Mouse (Mus musculus) lung, embryonic 16.5 days (tissue): ENCODE data around the gene Nfib. TPM values are rescaled to one million over a fixed set of nuclear protein-coding genes. Genes with fewer than 3 reads are reported as not detected.

ENCODE experiments used
- ATAC-seq: fragments of 200-750 bp; cut with Nextera tagmentation; 2 replicates; pipeline ENCODE4 v1.8.0; 2017; ENCODE audit warnings: low read depth, mild to moderate bottlenecking, moderate library complexity
- H3K27ac ChIP-seq: fragments of 300-500 bp; sonication (generic); 2 replicates; pipeline ENCODE4 v1.5.1; 2014; ENCODE audit warnings: mild to moderate bottlenecking, control low read depth, low read length
- H3K27me3 ChIP-seq: fragments of 300-500 bp; sonication (generic); 2 replicates; pipeline ENCODE4 v1.6.1; 2014; ENCODE audit warnings: low read depth, low read length, mixed read lengths; ENCODE audit not compliant: control insufficient read depth, insufficient read depth
- H3K36me3 ChIP-seq: fragments of 300-500 bp; sonication (generic); 2 replicates; pipeline ENCODE4 v1.6.1; 2014; ENCODE audit warnings: low read length; ENCODE audit not compliant: control insufficient read depth, insufficient read depth
- H3K4me1 ChIP-seq: fragments of 300-500 bp; sonication (generic); replicated peaks from 2 replicates; pipeline ENCODE4 v1.6.1; 2014; ENCODE audit warnings: low read length, mixed read lengths; ENCODE audit not compliant: control insufficient read depth, insufficient read depth
- H3K4me2 ChIP-seq: fragments of 300-500 bp; sonication (generic); 2 replicates; pipeline ENCODE4 v1.6.1; 2014; ENCODE audit warnings: low read depth, low read length, control low read depth
- H3K4me3 ChIP-seq: fragments of 300-500 bp; sonication (generic); 2 replicates; pipeline ENCODE4 v1.5.1; 2014; ENCODE audit warnings: mild to moderate bottlenecking, low read length, control low read depth
- H3K9ac ChIP-seq: fragments of 300-500 bp; sonication (generic); 2 replicates; pipeline ENCODE4 v1.6.1; 2014; ENCODE audit warnings: low read length, control low read depth
- H3K9me3 ChIP-seq: fragments of 300-500 bp; sonication (generic); 2 replicates; pipeline ENCODE4 v1.6.1; 2016; ENCODE audit warnings: low read length; ENCODE audit not compliant: control insufficient read depth
- WGBS: fragments of 180-500 bp; shearing (Covaris S2); extraction: QIAGEN DNeasy Blood & Tissue Kit; methylation state at CpG from one replicate; pipeline ENCODE4 v1.1.7; 2014; 5-methylcytosine and 5-hydroxymethylcytosine counted together
- polyA plus RNA-seq: library from polyadenylated mRNA; unstranded; fragments of >200 nt; fragmentation: Nextera tagmentation; extraction: Ambion mirVana; gene quantifications from 2 replicates; pipeline ENCODE4 v1.2.1, GENCODE M21; 2015

Nfib gene
- polyA plus RNA-seq, 1 experiment from 2014 or later, result 104 TPM

DNA sequence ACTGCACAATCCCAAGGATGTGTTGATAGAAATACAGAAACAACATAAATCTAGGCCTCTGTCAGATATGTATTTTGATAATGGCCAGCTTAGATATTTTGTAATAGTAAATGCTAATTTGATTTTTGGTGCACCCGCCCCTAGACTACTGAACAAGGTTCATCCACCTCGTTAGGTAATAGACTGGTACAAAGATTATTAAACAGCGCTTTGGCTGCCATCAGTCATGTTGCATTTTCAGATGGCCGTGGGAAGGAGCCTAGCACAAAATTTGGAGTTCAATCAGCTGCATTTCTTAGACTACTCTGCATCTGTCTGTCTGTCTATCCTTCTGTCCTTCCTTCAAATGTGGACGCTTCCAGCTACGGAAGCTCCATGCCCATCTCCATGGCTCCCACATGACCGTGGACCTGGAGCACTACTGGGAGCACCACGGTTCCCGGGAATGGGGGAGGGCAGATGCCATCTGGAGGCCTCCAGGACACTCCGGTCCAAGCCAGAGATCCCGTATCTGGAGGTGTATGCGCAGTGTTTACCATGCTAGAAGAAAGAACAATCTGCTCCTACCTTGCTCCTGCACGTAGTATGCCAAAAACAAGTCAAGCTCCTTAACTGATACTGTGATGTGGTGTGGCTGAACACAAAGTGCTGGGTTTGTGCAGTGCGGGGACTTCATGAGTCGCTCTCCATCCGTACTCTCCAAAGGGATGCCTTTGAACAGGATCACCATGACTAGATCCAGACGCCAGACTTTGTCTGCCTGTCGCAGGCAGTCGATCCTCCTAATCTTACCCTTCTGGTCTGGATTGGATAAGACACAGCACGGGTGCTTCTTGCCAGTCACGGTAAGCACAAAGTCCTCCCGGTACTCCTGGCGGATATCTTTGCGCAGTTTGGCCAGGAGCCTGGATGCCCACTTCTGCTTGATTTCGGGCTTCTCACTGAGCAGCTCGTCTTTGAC is 207.6 kb downstream of the Nfib start:
- H3K4me3 ChIP-seq, result peak overlapping the region; percentile 31
- H3K27ac ChIP-seq, result peak overlapping the region; percentile 23
- peak overlapping the region; percentile 47 for H3K4me2 ChIP-seq
- H3K4me1 ChIP-seq, result peaks cover 39% of the 10 kb centered on the region
- no peaks in the 10 kb centered on the region for H3K9me3 ChIP-seq
- ATAC-seq, result peak; percentile 31
- peak overlapping the region; percentile 4; the same call in 1 of the 2 replicates for H3K9ac ChIP-seq
- no peaks in the 10 kb centered on the region for H3K27me3 ChIP-seq
- H3K36me3 ChIP-seq, result peaks cover 8% of the 10 kb centered on the region; the same call in 1 of the 2 replicates
- 64% methylated on average over 26 of the region's 26 CpGs for WGBS

GRCm38 (mm10) chr4:82497141-82497566 is 208.4 kb downstream of the Nfib start:
- 29% methylated on average over 8 of the region's 8 CpGs for WGBS
- H3K27ac ChIP-seq, result peak overlapping the region; percentile 23
- ATAC-seq, result no peak
- peaks cover 43% of the 10 kb centered on the region for H3K4me1 ChIP-seq
- peak overlapping the region; percentile 31 for H3K4me3 ChIP-seq
- H3K36me3 ChIP-seq, result peaks cover 8% of the 10 kb centered on the region; the same call in 1 of the 2 replicates
- H3K9me3 ChIP-seq, result no peaks in the 10 kb centered on the region
- peak overlapping the region; percentile 53 for H3K9ac ChIP-seq
- no peaks in the 10 kb centered on the region for H3K27me3 ChIP-seq
- H3K4me2 ChIP-seq, result peak overlapping the region; percentile 47

- WGBS, result 39% methylated on average over 5 of the region's 5 CpGs
- peak overlapping the region; percentile 24 for H3K4me3 ChIP-seq
- peaks cover 11% of the 10 kb centered on the region; the same call in 1 of the 2 replicates for H3K36me3 ChIP-seq
These were observed 209.2 kb downstream of the Nfib start for GRCm38 (mm10) chr4:82496383-82496782.

DNA sequence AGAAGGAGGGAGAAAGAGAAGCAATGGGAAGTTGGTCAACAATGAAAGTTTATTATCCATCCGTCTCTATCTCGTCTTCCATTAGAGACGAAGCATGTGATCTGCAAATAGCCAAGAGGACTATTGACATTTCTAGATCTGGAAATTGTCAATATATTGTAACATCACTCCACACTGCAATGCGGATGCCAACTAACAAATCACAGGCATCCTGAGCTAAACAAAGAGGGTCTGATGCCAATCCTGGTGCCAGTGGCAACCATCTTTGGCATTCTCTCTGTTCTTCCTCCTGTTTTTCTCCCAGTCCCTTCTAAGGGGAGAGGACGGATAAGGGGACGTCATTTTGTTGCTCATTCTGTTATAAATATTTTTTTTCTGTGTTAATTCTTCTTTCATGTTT is 209.9 kb downstream of the Nfib start:
- H3K27me3 ChIP-seq, result no peaks in the 10 kb centered on the region
- H3K4me1 ChIP-seq, result peaks cover 38% of the 10 kb centered on the region
- no peak for ATAC-seq
- 73% methylated on average over 6 of the region's 6 CpGs for WGBS
- H3K4me3 ChIP-seq, result no peak overlapping the region
- no peak overlapping the region for H3K4me2 ChIP-seq
- no peaks in the 10 kb centered on the region for H3K9me3 ChIP-seq
- no peak overlapping the region for H3K27ac ChIP-seq
- peaks cover 11% of the 10 kb centered on the region; the same call in 1 of the 2 replicates for H3K36me3 ChIP-seq
- no peak overlapping the region for H3K9ac ChIP-seq

More at GRCm38 (mm10) chr4:82496383-82496782, 209.2 kb downstream of the Nfib start:
- Histone ChIP-seq H3K27me3 (no peaks in the 10 kb centered on the region), H3K4me2 (peak overlapping the region; percentile 47), H3K4me1 (peaks cover 43% of the 10 kb centered on the region), H3K9me3 (no peaks in the 10 kb centered on the region), H3K9ac (0 out of 2 replicates have a peak overlapping the region, but pooled peaks have one; percentile 5), H3K27ac (no peak overlapping the region; the same call in 1 of the 2 replicates)
- no peak for ATAC-seq

- Histone ChIP-seq H3K27ac (no peak overlapping the region), H3K4me1 (peaks cover 40% of the 10 kb centered on the region), H3K4me2 (peak overlapping the region; percentile 17; the same call in 1 of the 2 replicates), H3K36me3 (peaks cover 11% of the 10 kb centered on the region; the same call in 1 of the 2 replicates), H3K27me3 (no peaks in the 10 kb centered on the region), H3K9me3 (no peaks in the 10 kb centered on the region), H3K4me3 (no peak overlapping the region), H3K9ac (no peak overlapping the region)
- ATAC-seq, result no peak
- 82% methylated on average over 10 of the region's 10 CpGs for WGBS
These were observed 210.7 kb downstream of the Nfib start for GRCm38 (mm10) chr4:82494829-82495228.

- no peaks in the 10 kb centered on the region for H3K9me3 ChIP-seq
- H3K36me3 ChIP-seq, result peaks cover 11% of the 10 kb centered on the region; the same call in 1 of the 2 replicates
- 62% methylated on average over 3 of the region's 3 CpGs for WGBS
- no peak overlapping the region for H3K9ac ChIP-seq
- peaks cover 36% of the 10 kb centered on the region for H3K4me1 ChIP-seq
- H3K27me3 ChIP-seq, result no peaks in the 10 kb centered on the region
- H3K4me3 ChIP-seq, result no peak overlapping the region
- H3K27ac ChIP-seq, result no peak overlapping the region
- H3K4me2 ChIP-seq, result no peak overlapping the region
- ATAC-seq, result no peak
These were observed 211.1 kb downstream of the Nfib start for GRCm38 (mm10) chr4:82494424-82494823.

DNA sequence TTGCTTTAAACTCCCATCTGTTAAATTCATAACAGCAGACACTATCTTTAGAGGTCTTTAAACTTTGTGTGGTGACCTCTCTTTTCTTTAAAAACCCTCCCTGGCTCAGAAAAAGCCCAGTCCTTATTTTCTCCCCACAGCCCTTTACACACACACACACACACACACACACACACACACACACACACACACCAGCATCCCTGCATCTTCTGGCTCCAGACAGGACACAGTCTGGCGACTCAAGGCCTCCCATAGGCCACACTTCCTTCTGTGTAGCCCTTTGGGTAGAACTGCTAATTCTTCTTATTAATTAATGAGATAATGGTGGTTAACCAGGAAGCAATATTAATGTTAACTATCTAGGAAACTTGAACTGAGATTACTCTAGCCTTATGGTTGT is 211.7 kb downstream of the Nfib start:
- 50% methylated on average over 1 of the region's 1 CpGs for WGBS
- Histone ChIP-seq H3K4me1 (peaks cover 32% of the 10 kb centered on the region), H3K9ac (no peak overlapping the region), H3K36me3 (peaks cover 11% of the 10 kb centered on the region; the same call in 1 of the 2 replicates), H3K27me3 (no peaks in the 10 kb centered on the region), H3K4me3 (no peak overlapping the region), H3K4me2 (no peak overlapping the region), H3K27ac (no peak overlapping the region), H3K9me3 (no peaks in the 10 kb centered on the region)
- ATAC-seq, result no peak

- peaks cover 31% of the 10 kb centered on the region for H3K4me1 ChIP-seq
- WGBS, result 58% methylated on average over 7 of the region's 7 CpGs
- H3K9ac ChIP-seq, result no peak overlapping the region
- ATAC-seq, result no peak
- H3K9me3 ChIP-seq, result no peaks in the 10 kb centered on the region
- peaks cover 14% of the 10 kb centered on the region for H3K36me3 ChIP-seq
- no peak overlapping the region for H3K4me3 ChIP-seq
- no peaks in the 10 kb centered on the region for H3K27me3 ChIP-seq
- H3K4me2 ChIP-seq, result no peak overlapping the region
- H3K27ac ChIP-seq, result no peak overlapping the region
These were observed 212.2 kb downstream of the Nfib start for GRCm38 (mm10) chr4:82493363-82493762.

DNA sequence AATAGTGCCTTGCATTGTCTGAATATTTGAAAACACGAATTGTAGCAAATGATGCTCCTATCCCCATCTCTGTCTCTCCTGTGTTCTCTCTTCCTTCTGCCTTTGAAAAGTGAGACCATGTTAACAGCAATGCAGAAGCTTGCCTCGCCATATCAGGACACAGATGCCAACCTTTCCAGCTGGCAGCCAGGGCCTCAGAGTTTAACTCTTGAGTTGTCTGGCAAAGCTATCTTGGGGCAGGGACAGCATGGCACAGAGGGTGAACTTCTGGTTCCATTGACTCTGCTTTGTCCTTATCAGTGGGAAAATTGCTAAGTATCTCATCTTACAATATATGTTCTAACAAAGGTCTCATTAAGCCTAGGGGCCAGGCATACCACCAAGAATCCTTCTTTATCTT is 212.8 kb downstream of the Nfib start:
- Histone ChIP-seq H3K9me3 (no peaks in the 10 kb centered on the region), H3K27me3 (no peaks in the 10 kb centered on the region), H3K4me2 (no peak overlapping the region), H3K4me3 (no peak overlapping the region), H3K9ac (no peak overlapping the region), H3K36me3 (peaks cover 15% of the 10 kb centered on the region), H3K4me1 (peaks cover 29% of the 10 kb centered on the region), H3K27ac (no peak overlapping the region)
- 63% methylated on average over 2 of the region's 2 CpGs for WGBS
- ATAC-seq, result no peak
